Mouse (Mus musculus) liver, postnatal 0 days (tissue): ENCODE data around the gene Kmt2b. TPM values are rescaled to one million over a fixed set of nuclear protein-coding genes. Genes with fewer than 3 reads are reported as not detected.
A peak's percentile ranks its signal among the peaks of the same experiment; 100 is the strongest.

Experiments
- ATAC-seq: fragments of 200-750 bp; cut with Nextera tagmentation; 2 replicates; pipeline ENCODE4 v1.8.0; 2017; ENCODE audit warnings: mild to moderate bottlenecking, moderate library complexity
- DNase-seq: peaks from one replicate; pipeline ENCODE4 v3.0.0-alpha.2; 2016
- H3K27ac ChIP-seq: fragments of 300-500 bp; sonication (generic); 2 replicates; pipeline ENCODE4 v1.5.1; 2014; ENCODE audit warnings: antibody characterized with exemption, moderate library complexity, mild to moderate bottlenecking, low read depth
- H3K27me3 ChIP-seq: fragments of 300-500 bp; sonication (generic); 2 replicates; pipeline ENCODE4 v1.6.1; 2014; ENCODE audit warnings: low read length, control low read depth, mixed read lengths; ENCODE audit not compliant: insufficient read depth
- H3K36me3 ChIP-seq: fragments of 300-500 bp; sonication (generic); replicated peaks from 2 replicates; pipeline ENCODE4 v1.6.1; 2014; ENCODE audit warnings: mild to moderate bottlenecking, control low read depth, low read length, moderate library complexity, mixed read lengths; ENCODE audit not compliant: insufficient read depth
- H3K4me1 ChIP-seq: fragments of 300-500 bp; sonication (generic); 2 replicates; pipeline ENCODE4 v1.6.1; 2014; ENCODE audit warnings: antibody characterized with exemption, mild to moderate bottlenecking, control low read depth; ENCODE audit not compliant: insufficient read depth
- H3K4me2 ChIP-seq: fragments of 300-500 bp; sonication (generic); 2 replicates; pipeline ENCODE4 v1.6.1; 2014; ENCODE audit warnings: low read depth, mild to moderate bottlenecking, low read length, moderate library complexity, mixed read lengths
- H3K4me3 ChIP-seq: fragments of 300-500 bp; sonication (generic); 2 replicates; pipeline ENCODE4 v1.5.1; 2014; ENCODE audit warnings: low read depth, low read length
- H3K9ac ChIP-seq: fragments of 300-500 bp; sonication (generic); replicated peaks from 2 replicates; pipeline ENCODE4 v1.6.1; 2014; ENCODE audit warnings: mild to moderate bottlenecking, moderate library complexity
- H3K9me3 ChIP-seq: fragments of 300-500 bp; sonication (generic); 2 replicates; pipeline ENCODE4 v1.6.1; 2016; ENCODE audit warnings: mild to moderate bottlenecking, control low read depth, low read length, mixed read lengths
- CTCF ChIP-seq: sonication (generic); IDR thresholded peaks from 2 replicates; pipeline ENCODE4 v1.5.1; 2016; ENCODE audit warnings: antibody characterized with exemption, low read depth
- EP300 ChIP-seq: IDR thresholded peaks from 2 replicates; pipeline ENCODE4 v1.6.1; 2016; ENCODE audit warnings: antibody characterized with exemption, low read depth, mild to moderate bottlenecking
- WGBS: fragments of 180-500 bp; shearing (Covaris S2); extraction: QIAGEN DNeasy Blood & Tissue Kit; methylation state at CpG from one replicate; pipeline ENCODE4 v1.1.7; 2014; ENCODE audit not compliant: insufficient replicate concordance; 5-methylcytosine and 5-hydroxymethylcytosine counted together
- polyA plus RNA-seq: library from polyadenylated mRNA; unstranded; fragments of >200 nt; fragmentation: Nextera tagmentation; extraction: Ambion mirVana; gene quantifications from 2 replicates; pipeline ENCODE4 v1.2.1, GENCODE M21; 2015

The Kmt2b gene
- polyA plus RNA-seq, 1 experiment from 2014 or later: 3.1 TPM

- WGBS: 83% methylated on average over 8 of the region's 8 CpGs
- ATAC-seq (no peak), DNase-seq (no peak)
- Histone ChIP-seq H3K9ac (no peak overlapping the region), H3K4me3 (no peak overlapping the region), H3K9me3 (no peaks in the 10 kb centered on the region), H3K36me3 (peaks cover 94% of the 10 kb centered on the region), H3K4me1 (no peaks in the 10 kb centered on the region), H3K27ac (no peak overlapping the region), H3K4me2 (no peak overlapping the region), H3K27me3 (no peaks in the 10 kb centered on the region)
- no peak for TF ChIP-seq EP300
- no peak for TF ChIP-seq CTCF
Measured at GRCm38 (mm10) chr7:30579950-30580349, 8.6 kb downstream of the Kmt2b start.

- no peak overlapping the region for H3K9ac ChIP-seq
- DNase-seq (peak; percentile 58), ATAC-seq (peak; percentile 83)
- 64% methylated on average over 2 of the region's 2 CpGs for WGBS
- no peaks in the 10 kb centered on the region for H3K9me3 ChIP-seq
- no peak overlapping the region for H3K4me2 ChIP-seq
- no peak overlapping the region for H3K27ac ChIP-seq
- H3K36me3 ChIP-seq: peaks cover 89% of the 10 kb centered on the region
- TF ChIP-seq CTCF: no peak
- peak; percentile 87 for TF ChIP-seq EP300
- H3K27me3 ChIP-seq: no peaks in the 10 kb centered on the region
- no peaks in the 10 kb centered on the region for H3K4me1 ChIP-seq
- no peak overlapping the region for H3K4me3 ChIP-seq
Measured at GRCm38 (mm10) chr7:30572969-30573368, 15.6 kb downstream of the Kmt2b start.

GRCm38 (mm10) chr7:30572389-30572788, 16.1 kb downstream of the Kmt2b start:
- H3K27ac ChIP-seq: no peak overlapping the region
- DNase-seq: no peak
- no peaks in the 10 kb centered on the region for H3K9me3 ChIP-seq
- no peak overlapping the region for H3K9ac ChIP-seq
- TF ChIP-seq EP300 (no peak), CTCF (peak; percentile 15; the same call in 1 of the 2 replicates)
- H3K4me2 ChIP-seq: no peak overlapping the region
- H3K36me3 ChIP-seq: peaks cover 89% of the 10 kb centered on the region
- H3K27me3 ChIP-seq: no peaks in the 10 kb centered on the region
- H3K4me1 ChIP-seq: no peaks in the 10 kb centered on the region
- ATAC-seq: peak; percentile 56
- no peak overlapping the region for H3K4me3 ChIP-seq
- 67% methylated on average over 5 of the region's 5 CpGs for WGBS

GRCm38 (mm10) chr7:30567555-30567954, 21.0 kb downstream of the Kmt2b start:
- Histone ChIP-seq H3K9me3 (no peaks in the 10 kb centered on the region), H3K27ac (no peak overlapping the region), H3K9ac (no peak overlapping the region), H3K4me3 (no peak overlapping the region), H3K27me3 (no peaks in the 10 kb centered on the region), H3K4me1 (peaks cover 8% of the 10 kb centered on the region), H3K36me3 (peaks cover 63% of the 10 kb centered on the region), H3K4me2 (no peak overlapping the region)
- WGBS: 91% methylated on average over 11 of the region's 11 CpGs
- ATAC-seq (no peak), DNase-seq (no peak)
- TF ChIP-seq CTCF (no peak), EP300 (no peak)

- H3K9ac ChIP-seq: no peak overlapping the region
- no peak overlapping the region for H3K27ac ChIP-seq
- no peak overlapping the region for H3K4me2 ChIP-seq
- WGBS: 80% methylated on average over 9 of the region's 9 CpGs
- no peaks in the 10 kb centered on the region for H3K27me3 ChIP-seq
- no peak overlapping the region for H3K4me3 ChIP-seq
- H3K9me3 ChIP-seq: no peaks in the 10 kb centered on the region
- DNase-seq: no peak
- H3K4me1 ChIP-seq: peaks cover 14% of the 10 kb centered on the region
- ATAC-seq: no peak
- no peak for TF ChIP-seq EP300
- TF ChIP-seq CTCF: no peak
- H3K36me3 ChIP-seq: peaks cover 52% of the 10 kb centered on the region
Measured at GRCm38 (mm10) chr7:30566033-30566432, 22.5 kb downstream of the Kmt2b start.

GRCm38 (mm10) chr7:30564970-30565571, 23.5 kb downstream of the Kmt2b start, which contains the start of gene Igflr1:
Igflr1 (plus strand) TSS chr7:30565427.
- ATAC-seq (no peak), DNase-seq (no peak)
- Histone ChIP-seq H3K9me3 (no peaks in the 10 kb centered on the region), H3K27me3 (no peaks in the 10 kb centered on the region), H3K36me3 (peaks cover 42% of the 10 kb centered on the region), H3K4me3 (no peak within 1 kb of the TSS), H3K4me1 (peaks cover 14% of the 10 kb centered on the region), H3K27ac (no peak within 1 kb of the TSS), H3K4me2 (no peak within 1 kb of the TSS), H3K9ac (no peak within 1 kb of the TSS)
- TF ChIP-seq EP300: no peak
- TF ChIP-seq CTCF: no peak
- 89% methylated on average over 12 of the region's 12 CpGs for WGBS

GRCm38 (mm10) chr7:30563906-30564280, 24.6 kb downstream of the Kmt2b start:
- peak overlapping the region; percentile 73 for H3K4me3 ChIP-seq
- no peaks in the 10 kb centered on the region for H3K27me3 ChIP-seq
- TF ChIP-seq EP300: no peak
- no peak for TF ChIP-seq CTCF
- WGBS: 32% methylated on average over 6 of the region's 6 CpGs
- H3K36me3 ChIP-seq: peaks cover 30% of the 10 kb centered on the region
- DNase-seq (no peak), ATAC-seq (no peak)
- peak overlapping the region; percentile 74 for H3K4me2 ChIP-seq
- H3K4me1 ChIP-seq: peaks cover 15% of the 10 kb centered on the region
- peak overlapping the region; percentile 95 for H3K27ac ChIP-seq
- no peaks in the 10 kb centered on the region for H3K9me3 ChIP-seq
- H3K9ac ChIP-seq: 0 out of 2 replicates have a peak overlapping the region, but pooled peaks have one; percentile 23
